Mouse (Mus musculus) heart, adult 11 months (tissue): Measurements from ENCODE around the gene Kcnk7.

Experiments
- DNase-seq: peaks from one replicate; pipeline ENCODE4 v3.0.0; 2022

Gene Kcnk7

GRCm38 (mm10) chr19:5725767-5726515, 21.8 kb downstream of the Kcnk7 start, which contains the start of gene Ehbp1l1:
Gene Ehbp1l1 (minus strand): TSS chr19:5726317.
- peak; percentile 99 for DNase-seq

GRCm38 (mm10) chr19:5726961-5727578, 22.9 kb downstream of the Kcnk7 start:
- peak; percentile 95 for DNase-seq

- DNase-seq, result peak; percentile 99
Measured at GRCm38 (mm10) chr19:5727701-5728100, 23.5 kb downstream of the Kcnk7 start.

GRCm38 (mm10) chr19:5728631-5729443, 24.7 kb downstream of the Kcnk7 start:
- peak; percentile 97 for DNase-seq

GRCm38 (mm10) chr19:5729444-5729815, 25.3 kb downstream of the Kcnk7 start, which contains the start of gene Fam89b:
Gene Fam89b (minus strand): TSS chr19:5729653.
- DNase-seq, result peak; percentile 99

GRCm38 (mm10) chr19:5730314-5731186, 26.4 kb downstream of the Kcnk7 start:
- peak; percentile 92 for DNase-seq

GRCm38 (mm10) chr19:5731264-5731978, 27.3 kb downstream of the Kcnk7 start:
- peak; percentile 99 for DNase-seq

- DNase-seq, result no peak
Measured at GRCm38 (mm10) chr19:5734325-5734724, 30.2 kb downstream of the Kcnk7 start.

GRCm38 (mm10) chr19:5739446-5739845, 35.3 kb downstream of the Kcnk7 start:
- no peak for DNase-seq

GRCm38 (mm10) chr19:5740320-5741317, 36.5 kb downstream of the Kcnk7 start, which contains the start of gene Ltbp3:
Gene Ltbp3 (plus strand): TSS chr19:5740904.
- peak; percentile 98 for DNase-seq

GRCm38 (mm10) chr19:5741641-5742240, 37.6 kb downstream of the Kcnk7 start:
- DNase-seq, result peak; percentile 99

- no peak for DNase-seq
Measured at GRCm38 (mm10) chr19:5742241-5742641, 38.1 kb downstream of the Kcnk7 start.

GRCm38 (mm10) chr19:5743576-5743975, 39.4 kb downstream of the Kcnk7 start:
- peak; percentile 95 for DNase-seq

GRCm38 (mm10) chr19:5745756-5746710, 41.9 kb downstream of the Kcnk7 start:
- DNase-seq, result no peak

- DNase-seq, result no peak
Measured at GRCm38 (mm10) chr19:5746907-5747363, 42.8 kb downstream of the Kcnk7 start.

GRCm38 (mm10) chr19:5749476-5749875, 45.3 kb downstream of the Kcnk7 start:
- no peak for DNase-seq

- DNase-seq, result no peak
Measured at GRCm38 (mm10) chr19:5750951-5751350, 46.8 kb downstream of the Kcnk7 start.

GRCm38 (mm10) chr19:5751742-5752141, 47.6 kb downstream of the Kcnk7 start:
- DNase-seq, result no peak
